Mouse (Mus musculus) CH12.LX (cell line): ENCODE measurements around the gene Cradd. TPM values are rescaled to one million over a fixed set of nuclear protein-coding genes. Genes with fewer than 3 reads are reported as not detected.

Experiments
- DNase-seq: peaks from one replicate; pipeline ENCODE4 v3.0.0-alpha.2; 2013; ENCODE audit errors: extremely low read depth
- H3K27ac ChIP-seq: 2 replicates; pipeline ENCODE4 v1.5.1; 2012; ENCODE audit warnings: low read depth, mild to moderate bottlenecking, control low read depth, moderate library complexity; ENCODE audit not compliant: insufficient read depth
- H3K27me3 ChIP-seq: replicated peaks from 2 replicates; pipeline ENCODE3; 2012; ENCODE audit warnings: inconsistent platforms
- H3K36me3 ChIP-seq, 2 experiments: replicated peaks in 1 of 2; 2 replicates each; pipeline versions ENCODE3 to v1.6.1; 2012; ENCODE audit warnings: inconsistent platforms in 1 of 2, low read length in 1 of 2, mild to moderate bottlenecking in 1 of 2, mixed read lengths in 1 of 2, moderate library complexity in 1 of 2; ENCODE audit not compliant: control insufficient read depth in 1 of 2, insufficient read depth in 1 of 2
- H3K4me1 ChIP-seq, 2 experiments: 2 replicates each; pipeline ENCODE4 v1.6.1; 2012; ENCODE audit warnings: inconsistent platforms in 1 of 2, moderate library complexity in 1 of 2; ENCODE audit not compliant: insufficient read depth in 2 of 2, control insufficient read depth in 1 of 2
- H3K4me2 ChIP-seq: 2 replicates; pipeline ENCODE4 v1.6.1; 2012; ENCODE audit warnings: low read depth, mild to moderate bottlenecking, control low read depth; ENCODE audit not compliant: poor library complexity, insufficient read depth, severe bottlenecking
- H3K4me3 ChIP-seq, 3 experiments: fragments of 150-350 bp in 1 of 3; sonication (generic) in 1 of 3; replicated peaks in 1 of 3; 2 replicates each; pipeline versions ENCODE3 to v1.5.1; 2011 to 2012; ENCODE audit warnings: low read depth in 2 of 3, low read length in 2 of 3, mild to moderate bottlenecking in 2 of 3, moderate library complexity in 2 of 3, control low read depth in 1 of 3, improper control_type of control experiment in 1 of 3, inconsistent platforms in 1 of 3, mixed read lengths in 1 of 3; ENCODE audit not compliant: poor library complexity in 1 of 3
- H3K79me2 ChIP-seq: replicated peaks from 2 replicates; pipeline ENCODE4 v1.6.1; 2012; ENCODE audit warnings: mild to moderate bottlenecking, moderate library complexity; ENCODE audit not compliant: control insufficient read depth, poor library complexity, insufficient read depth, severe bottlenecking; ENCODE audit errors: extremely low read depth
- H3K9ac ChIP-seq: 2 replicates; pipeline ENCODE4 v1.6.1; 2012; ENCODE audit warnings: low read depth, mild to moderate bottlenecking, control low read depth, moderate library complexity; ENCODE audit not compliant: insufficient read depth
- H3K9me3 ChIP-seq: replicated peaks from 2 replicates; pipeline ENCODE3; 2012; ENCODE audit warnings: low read length, inconsistent platforms, mixed read lengths
- CTCF ChIP-seq, 2 experiments: IDR thresholded peaks in 1 of 2; conservative IDR thresholded peaks in 1 of 2; 2 replicates each; pipeline ENCODE4 v1.5.1; 2011 to 2012; ENCODE audit warnings: low read depth in 2 of 2, low read length in 2 of 2, improper control_type of control experiment in 1 of 2, inconsistent platforms in 1 of 2, mild to moderate bottlenecking in 1 of 2, moderate library complexity in 1 of 2
- KAT2A ChIP-seq: IDR thresholded peaks from 2 replicates; pipeline ENCODE4 v1.6.1; 2012; ENCODE audit warnings: low read length, improper control_type of control experiment, inconsistent platforms; ENCODE audit not compliant: insufficient replicate concordance
- MAFK ChIP-seq: IDR thresholded peaks from 2 replicates; pipeline ENCODE4 v1.6.1; 2011; ENCODE audit warnings: low read length, improper control_type of control experiment; ENCODE audit not compliant: insufficient replicate concordance
- MAZ ChIP-seq: IDR thresholded peaks from 2 replicates; pipeline ENCODE4 v1.6.1; 2012; ENCODE audit warnings: low read depth, mild to moderate bottlenecking, inconsistent platforms, low read length, improper control_type of control experiment, moderate library complexity
- MEF2A ChIP-seq: IDR thresholded peaks from 2 replicates; pipeline ENCODE4 v1.6.1; 2014; ENCODE audit warnings: low read depth, mild to moderate bottlenecking, inconsistent platforms, low read length, improper control_type of control experiment, borderline replicate concordance
- MXI1 ChIP-seq: IDR thresholded peaks from 2 replicates; pipeline ENCODE4 v1.6.1; 2011; ENCODE audit warnings: mild to moderate bottlenecking, low read depth, low read length, improper control_type of control experiment
- MYC ChIP-seq: IDR thresholded peaks from 2 replicates; pipeline ENCODE4 v1.6.1; 2011; ENCODE audit warnings: low read depth, mild to moderate bottlenecking, improper control_type of control experiment, low read length
- NELFE ChIP-seq: IDR thresholded peaks from 2 replicates; pipeline ENCODE4 v1.6.1; 2011; ENCODE audit warnings: low read depth, low read length, improper control_type of control experiment
- POLR2A ChIP-seq: IDR thresholded peaks from 2 replicates; pipeline ENCODE4 v1.6.1; 2011; ENCODE audit warnings: low read depth, mild to moderate bottlenecking, improper control_type of control experiment, low read length
- POLR2AphosphoS2 ChIP-seq: IDR thresholded peaks from 2 replicates; pipeline ENCODE4 v1.6.1; 2011; ENCODE audit warnings: low read depth, low read length, improper control_type of control experiment
- TCF12 ChIP-seq: IDR thresholded peaks from 2 replicates; pipeline ENCODE4 v1.6.1; 2014; ENCODE audit warnings: low read depth, mild to moderate bottlenecking, inconsistent platforms, low read length, improper control_type of control experiment
- UBTF ChIP-seq: IDR thresholded peaks from 2 replicates; pipeline ENCODE4 v1.6.1; 2012; ENCODE audit warnings: low read depth, mild to moderate bottlenecking, inconsistent platforms, low read length, improper control_type of control experiment, moderate library complexity
- ZC3H11A ChIP-seq: IDR thresholded peaks from 2 replicates; pipeline ENCODE4 v1.6.1; 2012; ENCODE audit warnings: low read depth, mild to moderate bottlenecking, inconsistent platforms, low read length, improper control_type of control experiment
- ZKSCAN1 ChIP-seq: IDR thresholded peaks from 2 replicates; pipeline ENCODE4 v1.6.1; 2012; ENCODE audit warnings: low read depth, inconsistent platforms, low read length, improper control_type of control experiment, borderline replicate concordance
- ZNF384 ChIP-seq: IDR thresholded peaks from 2 replicates; pipeline ENCODE4 v1.6.1; 2012; ENCODE audit warnings: low read depth, low read length, improper control_type of control experiment, inconsistent platforms
- dilution Hi-C: fragments of 300-500 bp; cut with MboI; formaldehyde crosslinking; loops from 2 replicates; pipeline ENCODE4 v1.14.3; 2020; ENCODE audit warnings: low sequenced_read_pairs; ENCODE audit not compliant: extremely low pct_unique_long_range_greater_than_20kb, extremely low pct_ligation_motif_present
- in situ Hi-C: fragments of 300-500 bp; cut with MboI; formaldehyde crosslinking; loops from 3 replicates; pipeline ENCODE4 v1.14.3; 2019; ENCODE audit warnings: low sequenced_read_pairs, low pct_ligation_motif_present, low pct_unique_long_range_greater_than_20kb, mixed read lengths
- polyA plus RNA-seq: library from polyadenylated mRNA; unstranded; fragments of >175 nt; gene quantifications from 2 replicates; pipeline ENCODE4 v1.2.1, GENCODE M21; 2012; ENCODE audit warnings: low read depth; ENCODE audit not compliant: insufficient read length
- total RNA-seq, 2 experiments: library from RNA; depleted of rRNA; stranded (reverse); fragments of 300-350 nt in 1 of 2; fragments of >200 nt in 1 of 2; gene quantifications; 2 replicates each; pipeline ENCODE4 v1.2.3; 2012 to 2014

The Cradd gene
- total and polyA plus RNA-seq, 3 experiments, result 5.6 to 8.8 (median 5.6) TPM

GRCm38 (mm10) chr10:95362326-95362725, 38.4 kb upstream of the Cradd start:
- no peak for DNase-seq
- TF ChIP-seq ZNF384 (peak; percentile 83), ZC3H11A (no peak)
- dilution Hi-C loops, result no loop called here
- Histone ChIP-seq H3K4me3 (no peak overlapping the region), H3K36me3 (no peaks in the 10 kb centered on the region), H3K4me2 (no peak overlapping the region), H3K9ac (no peak overlapping the region), H3K4me1 (peaks cover 0 to 14% of the 10 kb centered on the region in 2 experiments; a peak in 2 of 4 replicates), H3K9me3 (peaks cover 5% of the 10 kb centered on the region), H3K27ac (no peak overlapping the region), H3K27me3 (no peaks in the 10 kb centered on the region), H3K79me2 (no peaks in the 10 kb centered on the region)
- in situ Hi-C loops, result no loop called here

GRCm38 (mm10) chr10:95361260-95361841, 37.4 kb upstream of the Cradd start:
- Histone ChIP-seq H3K27ac (no peak overlapping the region), H3K4me2 (no peak overlapping the region), H3K79me2 (no peaks in the 10 kb centered on the region), H3K4me3 (no peak overlapping the region), H3K36me3 (no peaks in the 10 kb centered on the region), H3K9me3 (peaks cover 5% of the 10 kb centered on the region), H3K9ac (no peak overlapping the region), H3K4me1 (peaks cover 0 to 7% of the 10 kb centered on the region in 2 experiments; a peak in 2 of 4 replicates)
- dilution Hi-C loops (no loop called here), in situ Hi-C loops (no loop called here)
- no peak for DNase-seq
- TF ChIP-seq MXI1 (no peak), ZC3H11A (no peak)
- TF ChIP-seq, all 38 proteins: peak for 0
- no peaks in the 10 kb centered on the region for H3K27me3 ChIP-seq

GRCm38 (mm10) chr10:95360048-95360447, 36.1 kb upstream of the Cradd start:
- no peak overlapping the region for H3K27ac ChIP-seq
- peaks cover 0 to 7% of the 10 kb centered on the region in 2 experiments; a peak in 2 of 4 replicates for H3K4me1 ChIP-seq
- dilution Hi-C loops (no loop called here), in situ Hi-C loops (no loop called here)
- H3K36me3 ChIP-seq, result no peaks in the 10 kb centered on the region
- H3K27me3 ChIP-seq, result no peaks in the 10 kb centered on the region
- H3K9ac ChIP-seq, result no peak overlapping the region
- no peak for TF ChIP-seq TCF12
- no peak for TF ChIP-seq MEF2A
- TF ChIP-seq CTCF (conservative IDR thresholded peaks at IDR 0.05 in 1 of 2, IDR thresholded peaks at IDR 0.05 in 1 of 2; ENCODE audit: low read depth in 2 of 2, low read length in 2 of 2), result no peak
- no peak for TF ChIP-seq NELFE
- no peak for TF ChIP-seq MAFK
- no peak for TF ChIP-seq ZC3H11A
- TF ChIP-seq MYC, result no peak
- TF ChIP-seq POLR2A, result no peak
- no peak for TF ChIP-seq POLR2AphosphoS2
- TF ChIP-seq ZKSCAN1, result no peak
- TF ChIP-seq MAZ, result no peak
- no peak for TF ChIP-seq KAT2A
- TF ChIP-seq UBTF, result no peak
- no peak for DNase-seq
- H3K9me3 ChIP-seq, result peaks cover 3% of the 10 kb centered on the region
- H3K4me2 ChIP-seq, result no peak overlapping the region
- no peaks in the 10 kb centered on the region for H3K79me2 ChIP-seq
- H3K4me3 ChIP-seq, result no peak overlapping the region
